Mouse (Mus musculus): ENCODE data around the gene Zfp57. TPM values are rescaled to one million over a fixed set of nuclear protein-coding genes. Genes with fewer than 3 reads are reported as not detected.
"Not testable (repeated sequence)": the region's sequence is repeated elsewhere in the genome, so short reads cannot be mapped to it uniquely, and the experiment has no call there.

Gene Zfp57
- polyA plus RNA-seq, 1 experiment from 2014 or later, result 8.6 TPM

GRCm38 (mm10) chr17:37003366-37003765, 2.4 kb downstream of the Zfp57 start:
- H3K9me3 ChIP-seq (ENCODE audit: control insufficient read depth), result no peaks in the 10 kb centered on the region
- H3K4me1 ChIP-seq (replicated peaks; ENCODE audit: control insufficient read depth, insufficient read depth, low read length), result 0 out of 2 replicates have a peak, but pooled peaks cover 3% of the 10 kb centered on the region
- H3K36me3 ChIP-seq (ENCODE audit: control insufficient read depth, insufficient read depth), result no peaks in the 10 kb centered on the region
- peak overlapping the region; percentile 84 for H3K4me2 ChIP-seq (replicated peaks; ENCODE audit: low read depth)
- TF ChIP-seq CTCF (IDR thresholded peaks at IDR 0.05; ENCODE audit: low read depth), result no peak
- no peak for ATAC-seq
- peak overlapping the region; percentile 55 for H3K4me3 ChIP-seq (ENCODE audit: low read depth, low read length)
- H3K27me3 ChIP-seq (replicated peaks; ENCODE audit: control insufficient read depth, insufficient read depth, low read length), result no peaks in the 10 kb centered on the region
- WGBS, result 46% methylated on average over 4 of the region's 4 CpGs
- H3K27ac ChIP-seq (ENCODE audit: low read depth, low read length), result no peak overlapping the region
- 0 out of 2 replicates have a peak overlapping the region, but pooled peaks have one; percentile 74 for H3K9ac ChIP-seq (ENCODE audit: low read depth, low read length)

- Histone ChIP-seq H3K9me3 (ENCODE audit: control insufficient read depth) (no peaks in the 10 kb centered on the region), H3K9ac (ENCODE audit: low read depth, low read length) (no peak overlapping the region), H3K4me3 (ENCODE audit: low read depth, low read length) (no peak overlapping the region), H3K27me3 (replicated peaks; ENCODE audit: control insufficient read depth, insufficient read depth, low read length) (no peaks in the 10 kb centered on the region), H3K36me3 (ENCODE audit: control insufficient read depth, insufficient read depth) (no peaks in the 10 kb centered on the region), H3K27ac (ENCODE audit: low read depth, low read length) (no peak overlapping the region), H3K4me1 (replicated peaks; ENCODE audit: control insufficient read depth, insufficient read depth, low read length) (no peaks in the 10 kb centered on the region), H3K4me2 (replicated peaks; ENCODE audit: low read depth) (no peak overlapping the region)
- ATAC-seq, result no peak
- WGBS, result 79% methylated on average over 6 of the region's 6 CpGs
- TF ChIP-seq CTCF (IDR thresholded peaks at IDR 0.05; ENCODE audit: low read depth), result no peak
Measured at GRCm38 (mm10) chr17:37008161-37008560, 7.2 kb downstream of the Zfp57 start.

- no peaks in the 10 kb centered on the region for H3K36me3 ChIP-seq (ENCODE audit: control insufficient read depth, insufficient read depth)
- no peaks in the 10 kb centered on the region for H3K27me3 ChIP-seq (replicated peaks; ENCODE audit: control insufficient read depth, insufficient read depth, low read length)
- TF ChIP-seq CTCF (IDR thresholded peaks at IDR 0.05; ENCODE audit: low read depth), result no peak
- no peak for ATAC-seq
- H3K9ac ChIP-seq (ENCODE audit: low read depth, low read length), result no peak overlapping the region
- H3K27ac ChIP-seq (ENCODE audit: low read depth, low read length), result no peak overlapping the region
- no peak overlapping the region for H3K4me3 ChIP-seq (ENCODE audit: low read depth, low read length)
- H3K9me3 ChIP-seq (ENCODE audit: control insufficient read depth), result no peaks in the 10 kb centered on the region
- H3K4me2 ChIP-seq (replicated peaks; ENCODE audit: low read depth), result no peak overlapping the region
- no peaks in the 10 kb centered on the region for H3K4me1 ChIP-seq (replicated peaks; ENCODE audit: control insufficient read depth, insufficient read depth, low read length)
- 94% methylated on average over 17 of the region's 17 CpGs for WGBS
Measured at GRCm38 (mm10) chr17:37009460-37010042, 8.6 kb downstream of the Zfp57 start.

GRCm38 (mm10) chr17:37011719-37012118, 10.8 kb downstream of the Zfp57 start:
- TF ChIP-seq CTCF (IDR thresholded peaks at IDR 0.05; ENCODE audit: low read depth), result no peak
- no peak overlapping the region for H3K4me3 ChIP-seq (ENCODE audit: low read depth, low read length)
- H3K36me3 ChIP-seq (ENCODE audit: control insufficient read depth, insufficient read depth), result no peaks in the 10 kb centered on the region
- no peaks in the 10 kb centered on the region for H3K9me3 ChIP-seq (ENCODE audit: control insufficient read depth)
- no peak for ATAC-seq
- H3K27ac ChIP-seq (ENCODE audit: low read depth, low read length), result no peak overlapping the region
- no peak overlapping the region for H3K4me2 ChIP-seq (replicated peaks; ENCODE audit: low read depth)
- no peaks in the 10 kb centered on the region for H3K4me1 ChIP-seq (replicated peaks; ENCODE audit: control insufficient read depth, insufficient read depth, low read length)
- 91% methylated on average over 3 of the region's 3 CpGs for WGBS
- no peak overlapping the region for H3K9ac ChIP-seq (ENCODE audit: low read depth, low read length)
- no peaks in the 10 kb centered on the region for H3K27me3 ChIP-seq (replicated peaks; ENCODE audit: control insufficient read depth, insufficient read depth, low read length)

GRCm38 (mm10) chr17:37012141-37012540, 11.2 kb downstream of the Zfp57 start:
- Histone ChIP-seq H3K4me3 (ENCODE audit: low read depth, low read length) (no peak overlapping the region), H3K36me3 (ENCODE audit: control insufficient read depth, insufficient read depth) (no peaks in the 10 kb centered on the region), H3K9me3 (ENCODE audit: control insufficient read depth) (no peaks in the 10 kb centered on the region), H3K4me2 (replicated peaks; ENCODE audit: low read depth) (no peak overlapping the region), H3K27ac (ENCODE audit: low read depth, low read length) (no peak overlapping the region), H3K4me1 (replicated peaks; ENCODE audit: control insufficient read depth, insufficient read depth, low read length) (no peaks in the 10 kb centered on the region), H3K27me3 (replicated peaks; ENCODE audit: control insufficient read depth, insufficient read depth, low read length) (no peaks in the 10 kb centered on the region), H3K9ac (ENCODE audit: low read depth, low read length) (no peak overlapping the region)
- no peak for TF ChIP-seq CTCF (IDR thresholded peaks at IDR 0.05; ENCODE audit: low read depth)
- 56% methylated on average over 5 of the region's 5 CpGs for WGBS
- ATAC-seq, result no peak

GRCm38 (mm10) chr17:37016333-37016732, 15.4 kb downstream of the Zfp57 start:
- no peak overlapping the region for H3K4me2 ChIP-seq (replicated peaks; ENCODE audit: low read depth)
- no peaks in the 10 kb centered on the region for H3K9me3 ChIP-seq (ENCODE audit: control insufficient read depth)
- ATAC-seq, result no peak
- H3K4me3 ChIP-seq (ENCODE audit: low read depth, low read length), result no peak overlapping the region
- no peak overlapping the region for H3K27ac ChIP-seq (ENCODE audit: low read depth, low read length)
- H3K4me1 ChIP-seq (replicated peaks; ENCODE audit: control insufficient read depth, insufficient read depth, low read length), result no peaks in the 10 kb centered on the region
- no peak overlapping the region for H3K9ac ChIP-seq (ENCODE audit: low read depth, low read length)
- no peaks in the 10 kb centered on the region for H3K36me3 ChIP-seq (ENCODE audit: control insufficient read depth, insufficient read depth)
- no peaks in the 10 kb centered on the region for H3K27me3 ChIP-seq (replicated peaks; ENCODE audit: control insufficient read depth, insufficient read depth, low read length)
- no peak for TF ChIP-seq CTCF (IDR thresholded peaks at IDR 0.05; ENCODE audit: low read depth)

GRCm38 (mm10) chr17:37018328-37018727, 17.4 kb downstream of the Zfp57 start:
- H3K9ac ChIP-seq (ENCODE audit: low read depth, low read length), result no peak overlapping the region
- no peak for TF ChIP-seq CTCF (IDR thresholded peaks at IDR 0.05; ENCODE audit: low read depth)
- H3K4me1 ChIP-seq (replicated peaks; ENCODE audit: control insufficient read depth, insufficient read depth, low read length), result no peaks in the 10 kb centered on the region
- ATAC-seq, result no peak
- H3K4me2 ChIP-seq (replicated peaks; ENCODE audit: low read depth), result no peak overlapping the region
- no peak overlapping the region for H3K4me3 ChIP-seq (ENCODE audit: low read depth, low read length)
- H3K9me3 ChIP-seq (ENCODE audit: control insufficient read depth), result no peaks in the 10 kb centered on the region
- WGBS, result 77% methylated on average over 3 of the region's 3 CpGs
- H3K27ac ChIP-seq (ENCODE audit: low read depth, low read length), result no peak overlapping the region
- H3K27me3 ChIP-seq (replicated peaks; ENCODE audit: control insufficient read depth, insufficient read depth, low read length), result no peaks in the 10 kb centered on the region
- H3K36me3 ChIP-seq (ENCODE audit: control insufficient read depth, insufficient read depth), result no peaks in the 10 kb centered on the region

GRCm38 (mm10) chr17:37019242-37019641, 18.3 kb downstream of the Zfp57 start:
- ATAC-seq, result not testable (repeated sequence)

More at GRCm38 (mm10) chr17:37019242-37019641, 18.3 kb downstream of the Zfp57 start:
- H3K4me3 ChIP-seq (ENCODE audit: low read depth, low read length); H3K36me3 ChIP-seq (ENCODE audit: control insufficient read depth, insufficient read depth); H3K4me2 ChIP-seq (replicated peaks; ENCODE audit: low read depth); H3K4me1 ChIP-seq (replicated peaks; ENCODE audit: control insufficient read depth, insufficient read depth, low read length); H3K9me3 ChIP-seq (ENCODE audit: control insufficient read depth); H3K27me3 ChIP-seq (replicated peaks; ENCODE audit: control insufficient read depth, insufficient read depth, low read length); H3K27ac ChIP-seq (ENCODE audit: low read depth, low read length); H3K9ac ChIP-seq (ENCODE audit: low read depth, low read length): not testable (repeated sequence)
- 86% methylated on average over 5 of the region's 5 CpGs for WGBS

Measured in intestine, postnatal 0 days (tissue).